Mouse (Mus musculus) heart, embryonic 15.5 days (tissue): ENCODE data around the gene Mcpt8. TPM values are rescaled to one million over a fixed set of nuclear protein-coding genes. Genes with fewer than 3 reads are reported as not detected.
"Not testable (repeated sequence)": the region's sequence is repeated elsewhere in the genome, so short reads cannot be mapped to it uniquely, and the experiment has no call there.

Experiments used
- ATAC-seq: fragments of 200-750 bp; cut with Nextera tagmentation; replicated peaks from 2 replicates; pipeline ENCODE4 v1.8.0; 2017; ENCODE audit warnings: low read depth, moderate TSS enrichment; ENCODE audit not compliant: insufficient number of reproducible peaks, insufficient read depth, low FRiP score
- H3K27ac ChIP-seq: fragments of 300-500 bp; sonication (generic); 2 replicates; pipeline ENCODE4 v1.5.1; 2015; ENCODE audit warnings: mild to moderate bottlenecking, inconsistent platforms
- H3K27me3 ChIP-seq: fragments of 300-500 bp; sonication (generic); 2 replicates; pipeline ENCODE4 v1.6.1; 2015; ENCODE audit warnings: inconsistent platforms
- H3K36me3 ChIP-seq: fragments of 300-500 bp; sonication (generic); 2 replicates; pipeline ENCODE4 v1.6.1; 2015; ENCODE audit warnings: mild to moderate bottlenecking, inconsistent platforms
- H3K4me1 ChIP-seq: fragments of 300-500 bp; sonication (generic); replicated peaks from 2 replicates; pipeline ENCODE4 v1.6.1; 2015; ENCODE audit warnings: inconsistent platforms
- H3K4me2 ChIP-seq: fragments of 300-500 bp; sonication (generic); 2 replicates; pipeline ENCODE4 v1.6.1; 2015; ENCODE audit warnings: inconsistent platforms, mild to moderate bottlenecking, moderate library complexity
- H3K4me3 ChIP-seq: fragments of 300-500 bp; sonication (generic); 2 replicates; pipeline ENCODE4 v1.5.1; 2015; ENCODE audit warnings: mild to moderate bottlenecking, inconsistent platforms
- H3K9ac ChIP-seq: fragments of 300-500 bp; sonication (generic); 2 replicates; pipeline ENCODE4 v1.6.1; 2015; ENCODE audit warnings: mild to moderate bottlenecking, inconsistent platforms
- H3K9me3 ChIP-seq: fragments of 300-500 bp; sonication (generic); replicated peaks from 2 replicates; pipeline ENCODE4 v1.6.1; 2016; ENCODE audit warnings: inconsistent platforms
- WGBS: fragments of 180-500 bp; shearing (Covaris S2); methylation state at CpG from one replicate; pipeline ENCODE4 v1.1.7; 2015; ENCODE audit warnings: mixed read lengths; 5-methylcytosine and 5-hydroxymethylcytosine counted together
- polyA plus RNA-seq: library from polyadenylated mRNA; unstranded; fragments of >200 nt; fragmentation: Nextera tagmentation; extraction: Ambion mirVana; gene quantifications from 2 replicates; pipeline ENCODE4 v1.2.1, GENCODE M21; 2015

Gene Mcpt8
- polyA plus RNA-seq, 1 experiment from 2014 or later: 0.52 TPM

GRCm38 (mm10) chr14:56098940-56099339 lies 13.9 kb upstream of the Mcpt8 start:
- Histone ChIP-seq H3K36me3 (no peaks in the 10 kb centered on the region), H3K27me3 (no peaks in the 10 kb centered on the region), H3K4me3 (no peak overlapping the region), H3K4me2 (no peak overlapping the region), H3K4me1 (0 out of 2 replicates have a peak, but pooled peaks cover 2% of the 10 kb centered on the region), H3K9ac (no peak overlapping the region), H3K27ac (no peak overlapping the region), H3K9me3 (no peaks in the 10 kb centered on the region)
- 75% methylated on average over 4 of the region's 4 CpGs for WGBS
- ATAC-seq: no peak

GRCm38 (mm10) chr14:56097597-56097996 lies 12.5 kb upstream of the Mcpt8 start:
- Histone ChIP-seq H3K27me3 (no peaks in the 10 kb centered on the region), H3K4me1 (0 out of 2 replicates have a peak, but pooled peaks cover 2% of the 10 kb centered on the region), H3K4me2 (no peak overlapping the region), H3K36me3 (no peaks in the 10 kb centered on the region), H3K27ac (no peak overlapping the region; the same call in 1 of the 2 replicates), H3K9ac (no peak overlapping the region), H3K9me3 (no peaks in the 10 kb centered on the region), H3K4me3 (no peak overlapping the region)
- 0 out of 2 replicates have a peak, but pooled peaks have one; percentile 43 for ATAC-seq
- 33% methylated on average over 1 of the region's 1 CpGs for WGBS

GRCm38 (mm10) chr14:56093353-56093752 lies 8.3 kb upstream of the Mcpt8 start:
- ATAC-seq: no peak
- 70% methylated on average over 2 of the region's 2 CpGs for WGBS
- H3K4me3 ChIP-seq: no peak overlapping the region
- H3K36me3 ChIP-seq: no peaks in the 10 kb centered on the region
- no peak overlapping the region for H3K9ac ChIP-seq
- H3K27ac ChIP-seq: no peak overlapping the region
- no peak overlapping the region for H3K4me2 ChIP-seq
- no peaks in the 10 kb centered on the region for H3K27me3 ChIP-seq
- 0 out of 2 replicates have a peak, but pooled peaks cover 2% of the 10 kb centered on the region for H3K4me1 ChIP-seq
- H3K9me3 ChIP-seq: no peaks in the 10 kb centered on the region

- H3K27ac ChIP-seq: no peak overlapping the region
- no peak overlapping the region for H3K4me2 ChIP-seq
- H3K9ac ChIP-seq: no peak overlapping the region
- H3K9me3 ChIP-seq: no peaks in the 10 kb centered on the region
- H3K4me1 ChIP-seq: no peaks in the 10 kb centered on the region
- H3K27me3 ChIP-seq: no peaks in the 10 kb centered on the region
- ATAC-seq: no peak
- H3K36me3 ChIP-seq: no peaks in the 10 kb centered on the region
- H3K4me3 ChIP-seq: no peak overlapping the region
- WGBS: 65% methylated on average over 3 of the region's 3 CpGs
These were observed 1.6 kb upstream of the Mcpt8 start for GRCm38 (mm10) chr14:56086711-56087110.

- Histone ChIP-seq H3K36me3 (no peaks in the 10 kb centered on the region), H3K27ac (no peak overlapping the region), H3K9me3 (no peaks in the 10 kb centered on the region), H3K27me3 (no peaks in the 10 kb centered on the region), H3K4me2 (no peak overlapping the region), H3K4me1 (no peaks in the 10 kb centered on the region), H3K9ac (no peak overlapping the region), H3K4me3 (no peak overlapping the region)
- WGBS: 76% methylated on average over 4 of the region's 4 CpGs
- ATAC-seq: no peak
These were observed 3.1 kb downstream of the Mcpt8 start for GRCm38 (mm10) chr14:56082016-56082415.

GRCm38 (mm10) chr14:56062213-56062612 lies 22.9 kb downstream of the Mcpt8 start, which contains the start of gene Mcpt4:
Gene Mcpt4, minus strand, starts transcription at chr14:56062313.
- not testable (repeated sequence) for H3K9me3 ChIP-seq, ATAC-seq, H3K4me3 ChIP-seq, H3K9ac ChIP-seq, H3K27ac ChIP-seq, H3K4me1 ChIP-seq, H3K27me3 ChIP-seq, H3K36me3 ChIP-seq, H3K4me2 ChIP-seq
- WGBS: 62% methylated on average over 3 of the region's 3 CpGs

- WGBS: 32% methylated on average over 4 of the region's 4 CpGs
- Histone ChIP-seq H3K27ac (no peak overlapping the region), H3K9me3 (no peaks in the 10 kb centered on the region), H3K9ac (no peak overlapping the region), H3K4me2 (no peak overlapping the region), H3K36me3 (no peaks in the 10 kb centered on the region), H3K27me3 (no peaks in the 10 kb centered on the region), H3K4me3 (no peak overlapping the region), H3K4me1 (0 out of 2 replicates have a peak, but pooled peaks cover 3% of the 10 kb centered on the region)
- 0 out of 2 replicates have a peak, but pooled peaks have one; percentile 43 for ATAC-seq
These were observed 27.4 kb downstream of the Mcpt8 start for GRCm38 (mm10) chr14:56057722-56058121.

- no peak overlapping the region for H3K27ac ChIP-seq
- H3K4me3 ChIP-seq: no peak overlapping the region
- 62% methylated on average over 3 of the region's 3 CpGs for WGBS
- H3K9ac ChIP-seq: no peak overlapping the region
- no peaks in the 10 kb centered on the region for H3K27me3 ChIP-seq
- H3K36me3 ChIP-seq: no peaks in the 10 kb centered on the region
- no peak overlapping the region for H3K4me2 ChIP-seq
- 0 out of 2 replicates have a peak, but pooled peaks cover 3% of the 10 kb centered on the region for H3K4me1 ChIP-seq
- ATAC-seq: no peak
- H3K9me3 ChIP-seq: no peaks in the 10 kb centered on the region
These were observed 29.7 kb downstream of the Mcpt8 start for GRCm38 (mm10) chr14:56055408-56055807.

- not testable (repeated sequence) for H3K27ac ChIP-seq, ATAC-seq, H3K4me3 ChIP-seq, H3K36me3 ChIP-seq, H3K4me2 ChIP-seq, H3K9me3 ChIP-seq, H3K4me1 ChIP-seq, H3K9ac ChIP-seq, H3K27me3 ChIP-seq
- 28% methylated on average over 1 of the region's 1 CpGs for WGBS
These were observed 43.3 kb downstream of the Mcpt8 start, which contains the start of gene Mcpt2 for GRCm38 (mm10) chr14:56041792-56042191. Gene Mcpt2, plus strand, starts transcription at chr14:56042041.

- no peaks in the 10 kb centered on the region for H3K36me3 ChIP-seq
- no peaks in the 10 kb centered on the region for H3K9me3 ChIP-seq
- no peak for ATAC-seq
- 50% methylated on average over 2 of the region's 2 CpGs for WGBS
- H3K4me2 ChIP-seq: no peak overlapping the region
- H3K4me1 ChIP-seq: no peaks in the 10 kb centered on the region
- no peak overlapping the region for H3K27ac ChIP-seq
- no peaks in the 10 kb centered on the region for H3K27me3 ChIP-seq
- no peak overlapping the region for H3K9ac ChIP-seq
- H3K4me3 ChIP-seq: no peak overlapping the region
These were observed 50.6 kb downstream of the Mcpt8 start for GRCm38 (mm10) chr14:56034433-56034832.
